Comparison of ENCODE assay signal across 24 mouse cellular contexts in genomic region chr3:137288301-137288942, GRCm38 (mm10). TPM values are rescaled to one million over a fixed set of nuclear protein-coding genes. Genes with fewer than 3 reads are reported as not detected.
DNase-seq lines count a peak whose midpoint lies in the region; ATAC-seq and TF ChIP-seq lines count a peak whose summit lies in the region.
"Had no signal": no experiment of that assay in that cellular context is flagged by ENCODE, and none has a peak within 500 bp of the region (broad histone marks: within the 10 kb centered on the region; RNA-seq: fewer than 3 reads in every experiment).

No protein-coding gene starts in this region.

- intact Hi-C loops in gastrocnemius, adult 2 months (cut with DNase I): no loop called here

- H3K27ac ChIP-seq in kidney, embryonic 16.5 days (ENCODE audit: low read length): peak overlapping the region; percentile 68
- no peak overlapping the region for H3K27ac ChIP-seq in hindbrain, embryonic 16.5 days (ENCODE audit: low read depth, low read length)
- H3K27ac ChIP-seq in gastrocnemius, adult 2 months: no peak overlapping the region
- H3K27ac ChIP-seq: embryonic facial prominence, embryonic 12.5 days; forebrain, embryonic 13.5 days; liver, embryonic 12.5 days; midbrain, embryonic 13.5 days; stomach, postnatal 0 days had no signal

- DNase-seq in kidney, postnatal 10 days: no peak
- DNase-seq in A20 (ENCODE audit: low read depth, low spot score) (peak; percentile 88), Patski (ENCODE audit: low read depth, low spot score) (peak; percentile 92)
- no peak for DNase-seq in adrenal gland, postnatal 25 days
- DNase-seq in gastrocnemius, adult 2 months: no peak
- DNase-seq: adrenal gland, postnatal 14 days; cerebellum, adult 8-10 months; heart, adult 11 months; kidney, adult 2 months; lung, adult 2 months; lung, postnatal 14 days; right cerebral cortex, postnatal 14 days; thymus, adult 2 months had no signal

- peaks cover 18% of the 10 kb centered on the region for H3K4me1 ChIP-seq in kidney, embryonic 16.5 days (ENCODE audit: insufficient read depth, low read length)
- no peaks in the 10 kb centered on the region for H3K4me1 ChIP-seq in hindbrain, embryonic 16.5 days (ENCODE audit: control insufficient read depth, insufficient read depth, low read depth, low read length)
- H3K4me1 ChIP-seq: forebrain, embryonic 13.5 days; liver, embryonic 12.5 days; midbrain, embryonic 13.5 days had no signal

- CTCF ChIA-PET in Patski (lab: Charles Lee): interaction anchor here (1.5 kb wide), 2 partner anchors 15 to 22 kb away, joined by 4 to 5 read pairs; no protein-coding TSS in a partner anchor

- H3K4me3 ChIP-seq in kidney, embryonic 16.5 days (ENCODE audit: low read length): no peak overlapping the region
- H3K4me3 ChIP-seq in hindbrain, embryonic 16.5 days (ENCODE audit: low read length): no peak overlapping the region
- no peak overlapping the region for H3K4me3 ChIP-seq in gastrocnemius, adult 2 months
- H3K4me3 ChIP-seq: embryonic facial prominence, embryonic 12.5 days; forebrain, embryonic 13.5 days; liver, embryonic 12.5 days; megakaryocyte, embryonic 14.5 days; midbrain, embryonic 13.5 days had no signal

- POLR2A ChIA-PET in Patski (lab: Charles Lee): interaction anchor here (0.5 to 0.7 kb wide), 3 partner anchors 463 to 1974 kb away, joined by 3 to 4 read pairs (median 3); no protein-coding TSS in a partner anchor

- WGBS in kidney, embryonic 16.5 days: 36% methylated on average over 7 of the region's 7 CpGs
- 78% methylated on average over 7 of the region's 7 CpGs for WGBS in hindbrain, embryonic 16.5 days

- H3K9me3 ChIP-seq in kidney, embryonic 16.5 days (ENCODE audit: low read length): no peaks in the 10 kb centered on the region
- no peaks in the 10 kb centered on the region for H3K9me3 ChIP-seq in hindbrain, embryonic 16.5 days (ENCODE audit: control insufficient read depth, low read length)
- H3K9me3 ChIP-seq: embryonic facial prominence, embryonic 12.5 days; forebrain, embryonic 13.5 days; liver, embryonic 12.5 days; megakaryocyte, embryonic 14.5 days; midbrain, embryonic 13.5 days had no signal

- H3K36me3 ChIP-seq in kidney, embryonic 16.5 days (ENCODE audit: insufficient read depth, low read length): no peaks in the 10 kb centered on the region
- H3K36me3 ChIP-seq in hindbrain, embryonic 16.5 days (ENCODE audit: control insufficient read depth, insufficient read depth, low read length): no peaks in the 10 kb centered on the region
- H3K36me3 ChIP-seq: embryonic facial prominence, embryonic 12.5 days; liver, embryonic 12.5 days; midbrain, embryonic 13.5 days had no signal

- no peak overlapping the region for H3K4me2 ChIP-seq in kidney, embryonic 16.5 days (replicated peaks; ENCODE audit: low read depth, low read length)
- H3K4me2 ChIP-seq in hindbrain, embryonic 16.5 days (ENCODE audit: low read length): no peak overlapping the region
- H3K4me2 ChIP-seq: embryonic facial prominence, embryonic 12.5 days; forebrain, embryonic 13.5 days; heart, embryonic 11.5 days; liver, embryonic 12.5 days; midbrain, embryonic 13.5 days had no signal

- in situ Hi-C loops in Patski (cut with MboI; ENCODE audit: low pct_unique_long_range_greater_than_20kb): no loop called here

- H3K9ac ChIP-seq in kidney, embryonic 16.5 days (replicated peaks; ENCODE audit: low read length): no peak overlapping the region
- H3K9ac ChIP-seq in hindbrain, embryonic 16.5 days (ENCODE audit: low read depth, low read length): no peak overlapping the region
- H3K9ac ChIP-seq: embryonic facial prominence, embryonic 12.5 days; forebrain, embryonic 13.5 days; liver, embryonic 12.5 days; midbrain, embryonic 13.5 days had no signal

- ATAC-seq in kidney, embryonic 16.5 days (ENCODE audit: low FRiP score, low TSS enrichment): peak; percentile 92
- peak; percentile 56 for ATAC-seq in Patski
- ATAC-seq in megakaryocyte, adult 5-6 weeks (ENCODE audit: poor library complexity, severe bottlenecking): peak; percentile 58
- ATAC-seq in hindbrain, embryonic 16.5 days: no peak
- ATAC-seq: forebrain, embryonic 13.5 days; liver, embryonic 12.5 days; midbrain, embryonic 13.5 days had no signal

- no peaks in the 10 kb centered on the region for H3K27me3 ChIP-seq in kidney, embryonic 16.5 days (ENCODE audit: insufficient read depth, low read length)
- no peaks in the 10 kb centered on the region for H3K27me3 ChIP-seq in Patski
- no peaks in the 10 kb centered on the region for H3K27me3 ChIP-seq in hindbrain, embryonic 16.5 days (replicated peaks; ENCODE audit: control insufficient read depth, insufficient read depth, low read length)
- H3K27me3 ChIP-seq: embryonic facial prominence, embryonic 12.5 days; forebrain, embryonic 13.5 days; liver, embryonic 12.5 days; megakaryocyte, embryonic 14.5 days; midbrain, embryonic 13.5 days had no signal

- TF ChIP-seq CTCF in Patski (IDR thresholded peaks at IDR 0.05): no peak
- TF ChIP-seq CTCF in gastrocnemius, adult 2 months (IDR thresholded peaks at IDR 0.05): no peak

RNA-seq across cellular contexts. Expression of gene Emcn, which starts 52.4 kb away (rescaled TPM):
- 114 and 115 TPM in 2 replicates for polyA plus RNA-seq in kidney, embryonic 16.5 days (2015; fragmentation: Nextera tagmentation; extraction: Ambion mirVana)
- polyA plus RNA-seq in Patski (2021): not detected
- not detected in 2 replicates for total RNA-seq in megakaryocyte, adult 5-6 weeks (2015)
- not detected in 2 replicates for total RNA-seq in megakaryocyte, adult 5-6 weeks (2017)
- polyA plus RNA-seq in hindbrain, embryonic 16.5 days (2015; fragmentation: Nextera tagmentation; extraction: Ambion mirVana): 12.4 and 13.0 TPM in 2 replicates
- total RNA-seq in adrenal gland, postnatal 25 days (2021): 90.6 and 116 TPM in 2 replicates
- total RNA-seq in gastrocnemius, adult 2 months (2021): 10 to 100 TPM in 1 of 2 experiments, 1 to 10 TPM in 1; 7.7 to 11.9 TPM
- polyA plus RNA-seq: C2C12 had no signal

Comparison
In these comparisons a context has a peak if more than half of its experiments do, and no peak if none do; other contexts are left out.
1. DNase-seq: peak in A20 (single experiment) and Patski (single experiment); none in kidney, postnatal 10 days (single experiment), adrenal gland, postnatal 25 days (single experiment) and gastrocnemius, adult 2 months (single experiment).